Mouse (Mus musculus) lung, postnatal 4 days (tissue): ENCODE measurements around the gene Sat2.
A peak's percentile ranks its signal among the peaks of the same experiment; 100 is the strongest.

Source experiments
- DNase-seq, 2 experiments: peaks; one replicate each; pipeline ENCODE4 v3.0.0; 2021

Gene Sat2

GRCm38 (mm10) chr11:69621571-69622268 lies at the start of gene Sat2:
Sat2 (plus strand) TSS chr11:69622024.
- DNase-seq, result peak; percentile 58 to 76

GRCm38 (mm10) chr11:69575220-69575619 lies 46.6 kb upstream of the Sat2 start:
- DNase-seq, result no peak

DNA sequence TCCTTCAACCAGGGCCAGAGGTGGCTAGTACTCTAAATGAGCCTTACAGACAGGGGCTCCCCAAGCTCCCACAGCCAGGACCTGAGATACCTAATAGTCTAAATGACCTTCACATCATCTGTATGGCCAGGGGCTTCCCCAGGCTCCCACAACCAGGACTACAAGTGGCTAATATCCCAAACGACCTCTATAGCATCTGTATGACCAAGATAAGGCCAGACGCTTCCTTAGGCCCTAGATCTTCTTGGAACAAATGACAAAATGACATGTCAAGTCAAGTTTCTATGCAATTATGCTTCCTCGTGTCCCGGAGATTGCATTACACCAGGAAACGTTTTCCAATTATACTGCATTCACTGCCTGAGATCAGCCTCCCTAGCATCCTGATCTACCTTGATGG lies 45.5 kb upstream of the Sat2 start:
- no peak for DNase-seq

GRCm38 (mm10) chr11:69578301-69578700 lies 43.5 kb upstream of the Sat2 start:
- DNase-seq, result no peak

- DNase-seq, result peak; percentile 98
Observed at GRCm38 (mm10) chr11:69579128-69580017, 42.5 kb upstream of the Sat2 start.

DNA sequence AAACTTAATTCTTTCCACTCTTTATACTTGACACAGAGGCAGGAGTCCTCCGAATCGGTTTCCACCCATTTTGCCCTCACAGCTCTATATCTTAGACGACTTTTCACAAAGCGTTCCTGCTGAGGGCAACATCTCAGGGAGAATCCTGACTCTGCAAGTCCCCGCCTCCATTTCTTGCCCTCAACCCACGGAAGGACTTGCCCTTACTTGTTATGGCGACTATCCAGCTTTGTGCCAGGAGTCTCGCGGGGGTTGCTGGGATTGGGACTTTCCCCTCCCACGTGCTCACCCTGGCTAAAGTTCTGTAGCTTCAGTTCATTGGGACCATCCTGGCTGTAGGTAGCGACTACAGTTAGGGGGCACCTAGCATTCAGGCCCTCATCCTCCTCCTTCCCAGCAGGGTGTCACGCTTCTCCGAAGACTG lies 41.7 kb upstream of the Sat2 start, which contains the start of the genes Wrap53 and Trp53:
Wrap53 (minus strand) TSS at position 165 of the 424 bp plus-strand sequence.
Trp53 (plus strand) TSS at position 269 of the 424 bp plus-strand sequence.
- peak; percentile 93 for DNase-seq

DNA sequence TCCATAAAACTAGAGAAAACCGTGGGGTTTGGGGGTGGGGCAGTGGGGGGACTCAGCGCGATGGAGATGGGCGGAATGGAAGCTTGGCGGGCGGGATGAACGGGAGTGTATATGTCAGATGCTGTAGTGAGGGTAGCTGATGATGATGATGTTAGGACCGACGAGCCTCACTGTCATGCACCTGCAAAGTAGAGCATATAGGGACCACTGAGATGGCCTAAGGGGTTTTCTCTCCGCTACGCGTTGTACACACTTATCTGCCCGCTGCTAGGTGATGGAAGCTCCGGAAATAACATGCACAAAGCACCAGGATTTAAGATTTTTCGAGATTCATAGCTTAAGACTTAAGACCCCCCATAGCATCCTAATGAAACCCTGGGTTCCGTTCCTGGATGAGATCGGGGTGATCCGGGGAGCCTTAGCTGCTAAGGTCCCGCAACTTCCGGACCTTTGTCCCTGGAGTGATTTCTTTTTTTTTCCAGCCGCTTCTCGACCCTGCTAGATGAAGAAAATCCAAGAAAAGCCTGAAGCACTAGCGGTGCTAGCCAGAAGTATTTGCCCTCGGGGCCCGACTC lies 41.2 kb upstream of the Sat2 start:
- DNase-seq, result no peak

DNA sequence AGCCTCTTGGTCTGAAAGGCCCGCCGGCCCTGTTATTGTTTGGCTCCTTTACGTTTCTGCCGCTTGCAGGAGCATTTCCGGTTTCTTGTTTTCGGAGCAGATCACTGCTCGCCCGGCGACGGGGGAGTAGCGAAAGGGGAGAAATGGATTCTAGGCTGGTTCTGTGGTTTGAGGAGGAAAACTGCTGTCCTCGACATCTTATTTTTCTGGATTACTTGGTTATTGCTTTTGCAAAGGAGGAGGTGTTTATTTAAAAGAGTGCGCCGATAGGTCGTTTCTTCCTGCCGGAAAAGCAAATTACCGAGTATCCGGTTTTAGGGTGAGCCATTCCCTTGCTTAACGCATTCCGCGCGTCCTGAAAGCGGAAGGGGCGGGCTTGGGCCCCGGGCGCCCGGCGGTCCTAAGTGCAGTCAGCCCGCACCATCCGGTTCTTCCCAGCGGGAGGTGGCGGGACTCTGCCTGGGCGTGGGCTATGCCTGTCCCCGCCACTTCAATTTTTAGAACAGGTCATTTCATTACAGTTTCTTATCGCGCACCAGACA lies 40.6 kb upstream of the Sat2 start:
- peak; percentile 92 to 95 for DNase-seq

DNA sequence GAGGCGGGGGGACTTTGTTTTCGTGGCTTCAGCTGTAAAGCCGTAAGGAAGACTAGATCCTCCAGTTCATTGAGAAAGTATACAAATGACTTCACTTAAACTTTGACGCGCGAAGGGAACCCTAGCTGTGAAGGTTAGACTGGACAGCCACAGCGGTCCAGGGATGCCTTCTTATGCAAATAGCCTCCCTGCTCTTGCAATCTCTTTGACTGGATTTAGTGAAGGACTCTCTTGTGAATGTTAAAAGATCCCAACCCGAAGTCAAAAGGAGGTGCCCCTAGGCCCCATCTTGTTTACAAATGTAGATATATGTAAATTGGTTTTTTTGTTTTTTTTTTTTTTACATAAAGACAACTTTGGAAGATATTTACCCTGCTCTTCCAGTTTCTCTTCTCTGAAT lies 40.0 kb upstream of the Sat2 start:
- DNase-seq, result no peak

DNA sequence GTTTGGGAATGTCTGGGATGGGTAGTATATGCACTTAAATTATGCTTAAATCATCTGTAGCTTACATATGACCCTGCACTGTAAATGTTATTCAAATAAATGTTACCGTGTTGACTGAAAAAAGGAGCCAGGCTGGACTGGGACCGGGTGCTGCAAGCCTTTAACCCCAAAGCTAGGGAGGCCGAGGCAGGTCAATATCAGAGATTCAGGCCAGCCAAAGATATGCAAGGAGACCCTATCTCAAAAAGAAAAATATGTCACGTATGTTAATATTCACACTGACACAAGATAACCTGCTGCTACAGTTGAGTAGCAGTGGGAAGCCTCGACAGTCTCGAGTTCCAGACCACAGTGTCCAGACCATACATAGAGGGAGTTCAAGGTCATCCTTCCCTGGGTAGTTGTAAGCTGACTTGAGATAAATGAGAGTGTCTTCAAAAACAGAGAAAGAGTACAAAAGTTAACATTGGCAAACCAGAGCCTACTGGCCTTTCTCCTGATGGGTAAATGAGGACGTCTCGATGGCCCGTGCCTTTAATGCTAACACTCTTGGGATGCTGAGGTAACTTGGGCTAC lies 39.5 kb upstream of the Sat2 start:
- no peak for DNase-seq

DNA sequence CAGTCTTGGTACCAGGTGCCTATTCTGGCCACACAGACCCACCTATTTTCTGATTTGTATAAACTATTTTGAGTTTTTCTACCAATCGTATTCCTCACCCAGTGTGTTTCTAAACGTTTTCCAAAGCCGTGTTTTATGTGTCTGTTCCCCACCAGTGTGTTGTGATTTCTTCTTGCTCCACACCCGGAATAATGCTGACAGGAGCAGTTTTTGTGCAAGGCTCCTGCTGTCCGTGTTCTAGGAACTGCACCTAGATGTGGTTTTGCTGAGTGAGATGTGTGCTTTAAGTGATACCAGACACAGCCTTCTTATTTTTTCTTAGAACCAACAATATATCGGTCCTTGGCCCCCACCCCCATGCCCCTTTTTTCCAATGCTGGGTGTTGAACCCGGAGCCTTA lies 37.8 kb upstream of the Sat2 start:
- DNase-seq, result no peak

DNA sequence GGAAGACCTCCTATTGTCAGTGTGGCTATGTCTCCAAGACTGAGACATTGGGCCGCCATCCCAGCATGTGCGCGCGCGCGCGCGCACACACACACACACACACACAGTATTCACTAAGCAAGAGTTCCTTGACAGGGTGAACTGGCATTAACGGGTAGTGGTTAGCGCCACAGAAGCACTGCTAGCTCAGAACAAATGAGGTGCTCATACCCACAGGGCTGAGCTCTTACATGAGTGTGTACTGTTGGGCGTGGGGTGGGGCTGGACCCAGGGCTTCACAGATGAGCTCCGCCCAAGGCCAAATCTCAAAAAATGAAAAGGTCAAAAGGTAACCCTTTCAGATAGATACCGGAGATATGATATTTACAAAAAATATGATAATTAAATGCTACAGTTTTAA lies 36.9 kb upstream of the Sat2 start:
- DNase-seq, result no peak

GRCm38 (mm10) chr11:69585718-69586325 lies 36.0 kb upstream of the Sat2 start:
- no peak for DNase-seq

DNA sequence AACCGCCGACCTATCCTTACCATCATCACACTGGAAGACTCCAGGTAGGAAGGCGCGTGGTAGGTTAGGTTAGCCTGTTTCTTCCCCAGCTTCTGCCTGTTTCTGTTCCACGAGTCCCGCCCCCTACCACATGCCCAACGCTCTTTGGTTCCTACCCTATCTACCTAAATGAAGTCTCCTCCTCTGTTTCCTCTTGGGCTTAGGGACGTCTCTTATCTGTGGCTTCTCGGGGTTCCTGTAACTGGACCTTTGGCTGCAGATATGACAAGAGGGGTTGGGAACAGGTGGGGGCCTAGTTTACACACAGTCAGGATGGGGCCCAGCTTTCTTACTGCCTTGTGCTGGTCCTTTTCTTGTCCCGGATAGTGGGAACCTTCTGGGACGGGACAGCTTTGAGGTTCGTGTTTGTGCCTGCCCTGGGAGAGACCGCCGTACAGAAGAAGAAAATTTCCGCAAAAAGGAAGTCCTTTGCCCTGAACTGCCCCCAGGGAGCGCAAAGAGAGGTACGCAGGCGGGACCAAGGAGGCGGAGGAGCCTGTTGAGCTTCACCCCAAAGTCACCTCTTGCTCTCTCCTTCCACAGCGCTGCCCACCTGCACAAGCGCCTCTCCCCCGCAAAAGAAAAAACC lies 32.5 kb upstream of the Sat2 start:
- no peak for DNase-seq

DNA sequence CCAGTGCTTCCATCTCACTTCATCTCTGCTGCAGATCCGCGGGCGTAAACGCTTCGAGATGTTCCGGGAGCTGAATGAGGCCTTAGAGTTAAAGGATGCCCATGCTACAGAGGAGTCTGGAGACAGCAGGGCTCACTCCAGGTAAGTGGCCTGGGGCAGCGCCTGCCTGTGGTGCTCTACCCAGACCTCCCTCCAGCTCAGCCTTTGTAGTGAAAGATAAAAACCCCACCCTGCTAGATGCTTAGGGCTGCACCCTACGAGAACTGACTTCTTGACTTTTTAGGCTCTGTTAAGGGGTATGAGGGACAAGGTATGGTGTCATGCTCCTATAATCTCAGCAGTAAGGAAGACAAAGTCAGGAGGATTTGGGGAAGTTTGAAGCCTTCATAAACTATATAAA lies 31.2 kb upstream of the Sat2 start:
- DNase-seq, result no peak

DNA sequence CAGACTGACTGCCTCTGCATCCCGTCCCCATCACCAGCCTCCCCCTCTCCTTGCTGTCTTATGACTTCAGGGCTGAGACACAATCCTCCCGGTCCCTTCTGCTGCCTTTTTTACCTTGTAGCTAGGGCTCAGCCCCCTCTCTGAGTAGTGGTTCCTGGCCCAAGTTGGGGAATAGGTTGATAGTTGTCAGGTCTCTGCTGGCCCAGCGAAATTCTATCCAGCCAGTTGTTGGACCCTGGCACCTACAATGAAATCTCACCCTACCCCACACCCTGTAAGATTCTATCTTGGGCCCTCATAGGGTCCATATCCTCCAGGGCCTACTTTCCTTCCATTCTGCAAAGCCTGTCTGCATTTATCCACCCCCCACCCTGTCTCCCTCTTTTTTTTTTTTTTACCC lies 30.4 kb upstream of the Sat2 start:
- DNase-seq, result no peak

GRCm38 (mm10) chr11:69591899-69592637 lies 29.8 kb upstream of the Sat2 start:
- DNase-seq, result peak in 1 of 2 experiments; percentile 24

GRCm38 (mm10) chr11:69592799-69593198 lies 29.0 kb upstream of the Sat2 start:
- no peak for DNase-seq

DNA sequence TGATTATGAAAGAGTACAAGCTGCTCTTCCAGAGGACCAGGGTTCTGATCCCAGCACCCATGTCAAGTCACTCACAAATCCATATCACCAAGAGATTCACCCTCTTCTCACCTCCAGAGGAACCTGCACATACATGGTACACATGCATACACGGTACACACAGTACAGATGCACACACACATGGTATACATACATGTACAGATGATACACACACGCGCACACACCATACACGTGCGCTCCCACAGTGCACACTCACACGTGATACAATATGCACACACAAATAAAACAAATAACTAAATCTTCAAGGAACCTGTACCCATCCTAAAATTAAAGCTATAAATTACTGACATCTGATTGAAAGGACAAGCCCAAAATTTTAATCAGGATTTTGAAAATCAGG lies 27.0 kb upstream of the Sat2 start:
- no peak for DNase-seq

DNA sequence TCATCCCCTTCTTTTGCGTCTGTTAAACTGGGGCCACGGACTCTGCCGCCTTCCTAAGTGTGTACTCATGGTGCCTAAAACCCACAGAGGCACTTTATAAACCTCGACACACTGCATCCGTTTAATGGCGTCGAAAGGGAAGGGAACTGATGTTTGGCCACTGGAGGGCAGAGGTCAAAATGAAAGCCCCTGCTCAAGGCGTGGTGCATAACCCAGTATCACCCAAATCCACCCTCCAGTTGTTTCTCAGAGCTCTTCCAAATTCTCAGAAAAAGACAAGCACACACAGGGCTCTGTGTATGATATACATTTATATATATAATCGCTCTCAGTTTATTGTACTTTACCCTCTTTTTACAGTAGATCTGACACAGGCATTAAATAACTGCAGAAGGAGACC lies 22.4 kb upstream of the Sat2 start:
- DNase-seq, result no peak

GRCm38 (mm10) chr11:69600098-69600497 lies 21.7 kb upstream of the Sat2 start:
- peak; percentile 60 to 77 for DNase-seq
